Mouse (Mus musculus): ENCODE data around the gene Rbp4.

The Rbp4 gene

GRCm38 (mm10) chr19:38125219-38125610 lies at the start of gene Rbp4:
TSS of gene Rbp4 (minus strand) at chr19:38125281.
- DNase-seq (ENCODE audit: low read depth, low spot score): no peak

- DNase-seq (ENCODE audit: low read depth, low spot score): no peak
Observed at GRCm38 (mm10) chr19:38164633-38165032, 39.6 kb upstream of the Rbp4 start.

GRCm38 (mm10) chr19:38161648-38162354 lies 36.7 kb upstream of the Rbp4 start:
- DNase-seq (ENCODE audit: low read depth, low spot score): no peak

GRCm38 (mm10) chr19:38156243-38156642 lies 31.2 kb upstream of the Rbp4 start:
- DNase-seq (ENCODE audit: low read depth, low spot score): no peak

- no peak for DNase-seq (ENCODE audit: low read depth, low spot score)
Observed at GRCm38 (mm10) chr19:38143540-38144271, 18.6 kb upstream of the Rbp4 start.

GRCm38 (mm10) chr19:38134806-38135205 lies 9.7 kb upstream of the Rbp4 start:
- no peak for DNase-seq (ENCODE audit: low read depth, low spot score)

GRCm38 (mm10) chr19:38133986-38134385 lies 8.9 kb upstream of the Rbp4 start:
- DNase-seq (ENCODE audit: low read depth, low spot score): no peak

GRCm38 (mm10) chr19:38132481-38132880 lies 7.4 kb upstream of the Rbp4 start, which contains the start of gene Pde6c:
TSS of gene Pde6c (plus strand) at chr19:38132781.
- DNase-seq (ENCODE audit: low read depth, low spot score): no peak

- no peak for DNase-seq (ENCODE audit: low read depth, low spot score)
Observed at GRCm38 (mm10) chr19:38126656-38127055, 1.6 kb upstream of the Rbp4 start.

GRCm38 (mm10) chr19:38124401-38125218 lies 471 bp downstream of the Rbp4 start:
- DNase-seq (ENCODE audit: low read depth, low spot score): no peak

GRCm38 (mm10) chr19:38123921-38124320 lies 1.2 kb downstream of the Rbp4 start:
- no peak for DNase-seq (ENCODE audit: low read depth, low spot score)

GRCm38 (mm10) chr19:38120123-38120760 lies 4.8 kb downstream of the Rbp4 start:
- no peak for DNase-seq (ENCODE audit: low read depth, low spot score)

- DNase-seq (ENCODE audit: low read depth, low spot score): no peak
Observed at GRCm38 (mm10) chr19:38114834-38115491, 10.1 kb downstream of the Rbp4 start.

- no peak for DNase-seq (ENCODE audit: low read depth, low spot score)
Observed at GRCm38 (mm10) chr19:38112575-38112974, 12.5 kb downstream of the Rbp4 start.

- DNase-seq (ENCODE audit: low read depth, low spot score): no peak
Observed at GRCm38 (mm10) chr19:38111056-38111455, 14.0 kb downstream of the Rbp4 start.

GRCm38 (mm10) chr19:38109506-38110242 lies 15.4 kb downstream of the Rbp4 start:
- DNase-seq (ENCODE audit: low read depth, low spot score): no peak

- DNase-seq (ENCODE audit: low read depth, low spot score): no peak
Observed at GRCm38 (mm10) chr19:38107871-38108270, 17.2 kb downstream of the Rbp4 start.

GRCm38 (mm10) chr19:38096858-38097758 lies 28.0 kb downstream of the Rbp4 start, which contains the start of gene Ffar4:
TSS of gene Ffar4 (plus strand) at chr19:38097071.
- no peak for DNase-seq (ENCODE audit: low read depth, low spot score)

- no peak for DNase-seq (ENCODE audit: low read depth, low spot score)
Observed at GRCm38 (mm10) chr19:38096231-38096630, 28.9 kb downstream of the Rbp4 start.

Data from CD4-positive helper T cell, adult 2 months (primary cell).